Mouse (Mus musculus): ENCODE data around the gene Bco1. TPM values are rescaled to one million over a fixed set of nuclear protein-coding genes. Genes with fewer than 3 reads are reported as not detected.
A peak's percentile ranks its signal among the peaks of the same experiment; 100 is the strongest.

The Bco1 gene
- total RNA-seq, 2 experiments from 2014 or later, result 0.30 to 0.79 TPM

DNA sequence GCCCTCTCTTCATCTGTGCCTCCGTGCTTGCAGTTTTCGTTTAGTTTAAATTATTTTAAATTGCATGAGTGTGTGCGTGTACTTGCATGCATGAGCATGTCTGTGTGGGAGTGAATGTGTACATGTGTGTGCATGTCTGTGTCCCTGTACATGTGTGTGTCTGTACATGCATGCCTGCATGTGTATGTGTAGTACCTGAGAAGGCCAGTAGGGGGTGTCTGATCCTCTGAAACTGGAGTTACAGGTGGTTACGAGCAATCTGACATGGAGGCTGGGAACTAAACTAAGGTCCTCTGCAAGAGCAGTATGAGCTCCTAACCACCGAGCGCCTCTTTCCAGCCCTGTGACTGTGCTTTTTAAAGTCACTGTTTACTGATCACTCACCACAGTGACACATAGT is 52.9 kb downstream of the Bco1 start:
- DNase-seq, result no peak

DNA sequence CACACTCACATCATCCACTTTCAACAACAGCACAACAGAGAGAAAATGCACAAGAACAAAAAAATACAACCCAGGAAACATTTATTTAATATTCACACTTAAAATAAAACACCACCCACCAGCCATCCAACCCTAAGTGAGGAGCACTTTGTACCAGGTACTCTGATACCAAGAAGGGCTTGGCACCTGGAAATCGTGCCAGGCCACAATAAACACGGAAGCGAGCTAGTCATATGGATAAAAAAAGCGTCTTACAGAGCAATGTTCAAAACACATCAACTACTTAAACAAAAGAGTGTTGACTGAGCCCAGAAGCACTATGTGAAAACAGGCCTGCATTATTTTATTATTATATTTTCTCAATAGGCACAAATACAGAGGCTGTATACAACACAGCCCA is 60.5 kb downstream of the Bco1 start:
- DNase-seq, result no peak

DNA sequence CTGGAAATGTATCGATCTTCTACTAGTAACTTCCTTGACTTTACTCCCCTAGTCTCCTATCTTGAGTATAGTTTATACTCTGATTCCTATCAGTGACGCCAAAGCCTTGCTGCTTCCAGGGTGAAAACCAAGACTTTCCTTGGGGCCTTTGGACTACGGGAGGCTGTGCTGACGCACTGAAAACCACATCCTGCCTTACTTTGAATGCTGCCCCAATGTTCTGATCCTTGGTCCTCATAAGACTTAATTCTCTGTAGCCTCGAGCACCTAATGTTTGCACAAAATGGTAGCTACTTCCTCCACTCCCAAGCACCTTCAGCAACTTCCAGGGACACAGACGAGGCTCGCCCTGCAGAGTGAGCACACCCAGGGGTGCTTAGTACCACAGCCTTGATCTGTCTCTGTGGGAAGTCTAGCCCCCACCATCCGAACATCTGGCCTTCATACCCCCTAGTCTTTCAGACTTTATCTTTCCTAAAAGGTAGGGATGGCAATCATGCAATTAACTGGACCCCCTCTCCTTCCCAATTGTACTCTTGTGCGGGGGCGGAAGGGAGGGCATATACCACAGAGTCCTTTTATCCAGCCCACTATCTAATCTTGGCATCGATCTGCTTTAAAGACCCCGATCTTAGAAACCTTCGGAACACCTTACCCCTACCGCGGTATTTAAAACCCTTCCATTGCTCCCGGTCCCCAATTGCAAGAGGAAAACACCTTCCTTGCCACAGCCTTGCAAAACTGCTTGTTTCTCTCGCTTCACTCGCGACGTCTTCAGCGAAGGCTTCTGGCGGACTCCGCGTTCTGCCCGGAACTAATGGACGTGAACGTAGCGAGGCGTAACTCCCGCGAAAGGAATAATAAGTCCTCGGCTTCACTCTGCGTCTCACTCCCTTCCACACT is 61.5 kb downstream of the Bco1 start:
- no peak for DNase-seq

DNA sequence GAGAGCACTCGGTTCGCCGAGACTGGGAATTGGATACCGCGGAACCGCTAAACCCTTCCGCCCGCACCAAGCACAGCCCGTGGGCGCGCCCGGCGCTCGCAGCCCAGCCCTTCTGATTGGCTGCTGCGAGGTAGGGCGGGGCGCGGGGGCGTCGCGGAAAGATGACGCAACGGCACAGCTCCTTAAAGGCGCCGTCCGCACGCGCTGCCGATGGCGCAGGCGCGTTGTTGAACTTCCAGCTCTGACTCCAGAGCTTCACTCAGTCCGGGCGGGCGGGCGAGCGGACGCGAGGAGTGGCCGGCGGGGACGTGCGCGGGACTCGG is 62.1 kb downstream of the Bco1 start:
- DNase-seq, result peak; percentile 96 to 97

DNA sequence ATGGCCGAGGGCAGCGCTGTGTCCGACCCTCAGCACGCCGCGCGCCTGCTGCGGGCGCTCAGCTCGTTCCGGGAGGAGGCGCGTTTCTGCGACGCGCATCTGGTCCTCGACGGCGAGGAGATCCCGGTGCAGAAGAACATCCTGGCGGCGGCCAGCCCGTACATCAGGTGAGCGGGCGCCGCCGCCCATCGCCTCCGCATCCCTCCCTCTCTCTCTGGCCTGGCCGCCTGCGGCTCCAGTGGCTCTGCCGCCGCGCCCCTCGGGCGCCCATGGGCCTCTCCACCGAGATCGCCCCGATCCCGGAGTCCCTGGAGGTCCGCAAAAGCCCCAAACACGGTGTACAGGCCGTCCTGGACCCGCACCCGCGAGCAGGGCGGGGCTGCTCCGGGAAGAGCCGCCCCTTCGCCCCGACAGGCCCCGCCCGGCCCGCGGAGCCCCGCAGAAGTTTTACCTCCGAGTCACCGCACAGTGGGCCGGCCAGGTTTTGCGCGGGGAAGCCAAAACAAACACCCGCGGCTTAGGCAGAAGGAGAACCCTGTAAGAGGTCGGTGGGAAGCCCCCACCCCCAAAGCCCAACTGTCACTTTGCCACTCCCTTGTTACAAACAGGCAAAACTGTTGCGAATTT is 62.6 kb downstream of the Bco1 start, which contains the start of gene Gan:
Gan (plus strand) TSS at position 1 of the 627 bp plus-strand sequence.
- DNase-seq, result peak; percentile 69 to 79

DNA sequence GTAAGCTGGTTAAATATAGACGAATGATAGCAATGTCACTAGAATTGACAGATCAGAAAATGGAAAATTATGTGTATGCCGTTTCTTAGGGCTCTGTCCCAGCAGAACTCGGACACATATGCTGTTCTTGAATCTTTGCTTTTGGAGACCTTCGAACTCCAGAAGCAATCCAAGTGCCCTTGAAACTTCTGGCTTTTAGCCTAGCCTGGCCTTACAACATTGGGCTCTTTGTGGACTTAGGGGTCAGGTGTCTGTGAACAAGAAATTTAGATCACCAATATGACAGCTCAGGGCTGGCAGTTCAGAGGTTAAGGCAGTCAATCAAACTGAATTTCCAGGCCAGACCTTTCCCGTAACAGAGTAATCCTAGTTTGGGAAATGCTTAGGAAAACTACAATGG is 63.4 kb downstream of the Bco1 start:
- peak; percentile 50 to 55 for DNase-seq

DNA sequence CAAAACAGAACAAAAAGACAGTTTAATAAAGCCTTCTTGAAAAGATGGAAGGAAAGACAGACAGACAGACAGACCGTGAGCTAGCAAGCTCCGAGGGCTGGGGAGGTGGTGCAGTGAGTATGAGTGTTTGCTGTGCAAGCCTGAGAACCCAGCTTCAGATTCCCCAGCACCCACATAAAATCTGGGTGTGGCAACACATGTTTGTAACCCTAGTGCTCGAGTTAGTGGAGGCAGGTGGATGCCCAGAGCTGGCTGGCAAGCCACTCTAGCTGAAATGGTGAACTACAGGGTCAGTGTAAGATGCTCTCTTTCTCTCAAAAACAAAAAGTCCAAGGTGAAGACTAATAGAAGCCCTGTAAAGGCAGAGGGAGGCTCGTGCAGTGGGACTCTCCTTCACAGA is 69.3 kb downstream of the Bco1 start:
- DNase-seq, result no peak

DNA sequence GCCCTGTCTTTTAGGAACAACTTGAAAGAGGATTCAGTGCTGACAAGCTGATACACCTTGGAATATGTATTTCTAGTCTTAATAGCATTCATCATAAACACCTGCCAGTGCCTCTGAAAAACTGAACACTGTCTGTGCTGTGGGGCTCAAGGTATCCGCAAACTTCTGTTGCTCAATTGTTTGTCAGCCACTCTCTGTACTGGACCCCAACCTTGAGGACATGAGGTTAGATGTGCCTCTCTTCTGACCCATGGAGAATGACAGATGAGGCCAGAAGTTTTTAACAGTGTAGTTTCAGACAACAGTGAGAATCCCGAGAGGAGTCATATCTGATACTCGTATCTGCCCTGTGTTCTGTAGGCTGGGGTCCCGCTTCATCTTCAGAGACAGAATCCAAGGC is 69.9 kb downstream of the Bco1 start:
- no peak for DNase-seq

DNA sequence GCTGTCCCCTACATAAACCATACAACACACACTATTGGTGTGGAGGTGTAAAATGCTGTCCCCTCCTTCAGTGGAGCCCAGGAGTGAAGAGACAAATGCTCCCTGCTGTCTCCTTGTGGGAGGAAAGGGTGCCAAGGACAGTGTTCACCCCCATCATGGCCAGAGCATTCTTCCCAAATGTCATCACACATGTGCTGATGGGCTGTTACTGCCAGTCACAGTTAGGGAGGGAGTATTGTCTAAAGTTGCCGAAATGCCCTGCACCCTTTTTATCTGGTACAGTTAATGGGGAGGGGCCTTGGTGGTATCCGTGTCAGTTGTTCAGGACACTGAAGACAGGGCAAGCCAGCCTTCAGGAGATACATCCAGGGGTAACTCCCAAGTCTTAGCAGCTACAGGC is 70.9 kb downstream of the Bco1 start:
- DNase-seq, result peak; percentile 26 to 47

DNA sequence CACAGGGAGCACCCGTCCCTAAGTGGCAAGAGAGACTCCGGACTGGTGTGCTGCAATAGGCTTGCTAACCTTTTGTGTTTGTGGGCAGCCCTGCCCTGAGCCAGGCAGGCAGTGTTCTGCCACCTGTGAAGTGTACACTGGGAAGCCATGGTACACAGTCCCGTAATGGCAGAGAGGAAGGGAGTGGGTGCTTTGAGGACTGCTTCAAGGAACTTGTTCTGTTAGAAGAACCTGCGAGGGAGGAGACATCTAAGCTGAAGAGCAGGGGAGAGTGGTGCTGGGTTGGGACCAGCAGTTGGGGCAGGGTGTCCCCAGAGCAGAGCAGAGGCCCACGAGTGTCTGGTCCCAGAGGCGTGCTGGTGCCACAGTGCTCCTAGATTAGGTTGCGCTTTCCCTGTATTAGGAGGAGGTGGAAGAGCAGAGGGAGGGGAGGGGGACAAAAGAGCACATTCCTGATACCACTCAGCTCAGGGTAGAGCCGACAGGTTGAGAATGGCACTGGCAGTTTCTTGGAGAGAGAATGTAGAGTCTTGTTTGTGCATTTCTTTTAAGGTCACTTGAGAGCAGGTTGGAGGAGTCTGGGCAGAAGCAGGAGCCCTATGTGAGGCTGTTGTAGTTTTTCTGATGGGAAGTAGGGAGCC is 71.7 kb downstream of the Bco1 start:
- DNase-seq, result no peak

DNA sequence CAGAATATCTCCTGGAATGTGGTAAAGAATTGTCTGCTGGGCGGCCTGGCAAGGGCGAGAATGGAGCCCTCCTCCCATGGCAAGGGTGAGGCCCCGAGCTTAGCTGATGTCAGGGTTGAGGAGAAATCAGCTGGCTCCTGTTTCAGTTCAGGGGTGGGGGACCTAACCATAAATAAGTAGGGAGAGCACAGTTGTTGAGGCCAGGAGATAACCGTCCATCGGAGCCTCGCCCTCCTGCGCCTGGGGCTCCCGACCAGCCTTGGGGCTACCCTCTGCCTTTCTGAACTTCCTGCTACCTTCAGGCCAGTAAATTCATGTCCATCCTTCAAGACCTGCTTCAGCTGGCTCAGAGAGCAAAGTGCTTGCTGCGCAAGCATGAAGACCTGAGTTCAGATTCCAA is 72.7 kb downstream of the Bco1 start:
- DNase-seq, result no peak

DNA sequence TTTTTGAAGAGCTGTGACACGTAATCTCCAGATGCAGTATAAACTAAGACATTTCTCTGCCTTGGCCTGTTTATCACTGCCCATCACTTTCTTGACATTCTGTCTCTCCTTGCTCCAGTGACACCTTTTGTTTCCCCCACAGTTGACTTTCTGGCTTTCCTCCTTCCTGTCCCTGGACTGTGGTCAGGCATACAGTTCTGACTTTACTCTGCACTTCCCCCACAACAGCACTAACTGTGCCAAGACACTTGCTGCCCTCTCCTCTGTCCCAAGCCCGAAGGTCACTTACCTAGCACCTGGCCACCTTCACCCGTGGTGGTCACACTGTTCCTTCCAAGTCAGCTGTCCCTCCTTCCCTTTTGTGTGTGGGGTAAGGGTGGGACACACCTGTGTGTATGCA is 76.2 kb downstream of the Bco1 start:
- no peak for DNase-seq

DNA sequence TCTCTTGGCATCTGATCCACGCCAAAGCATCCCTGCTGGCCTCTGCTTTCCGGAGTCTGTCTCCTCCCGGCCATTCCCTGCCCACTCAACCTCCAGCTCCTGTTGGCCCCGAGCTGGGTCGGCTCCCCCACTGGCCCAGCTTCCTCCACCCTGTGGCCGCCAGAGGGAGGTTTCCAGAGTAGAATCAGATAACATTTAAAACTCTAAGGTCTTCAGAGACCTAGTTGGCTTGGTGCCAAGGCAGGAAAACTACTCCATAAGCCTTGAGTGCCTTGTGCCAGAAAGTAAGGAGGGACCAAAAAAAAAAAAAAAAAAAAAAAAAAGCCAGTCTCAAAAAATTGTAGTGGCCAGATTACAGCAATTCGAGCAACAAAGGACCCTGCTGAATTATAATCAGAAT is 77.2 kb downstream of the Bco1 start:
- DNase-seq, result peak; percentile 52 to 70

DNA sequence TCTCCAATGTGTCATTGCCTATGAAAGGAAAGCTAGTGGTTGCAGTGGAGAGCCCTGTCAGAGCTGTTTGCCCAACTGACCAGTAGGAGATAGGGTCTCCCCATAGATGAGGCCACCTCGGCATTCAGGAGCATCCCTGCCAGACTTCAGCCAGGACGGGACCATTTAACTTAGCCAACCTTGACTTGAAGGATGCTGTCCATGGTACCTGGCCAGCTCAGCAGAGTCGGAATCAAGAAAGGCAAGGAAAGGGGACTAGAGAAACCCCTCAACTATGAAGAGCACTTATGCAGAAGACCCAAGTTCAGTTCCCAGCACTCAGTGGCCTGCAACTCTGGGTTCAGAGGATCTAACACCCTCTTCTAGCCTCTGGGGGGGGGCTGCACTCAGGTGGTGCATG is 78.0 kb downstream of the Bco1 start:
- DNase-seq, result no peak

DNA sequence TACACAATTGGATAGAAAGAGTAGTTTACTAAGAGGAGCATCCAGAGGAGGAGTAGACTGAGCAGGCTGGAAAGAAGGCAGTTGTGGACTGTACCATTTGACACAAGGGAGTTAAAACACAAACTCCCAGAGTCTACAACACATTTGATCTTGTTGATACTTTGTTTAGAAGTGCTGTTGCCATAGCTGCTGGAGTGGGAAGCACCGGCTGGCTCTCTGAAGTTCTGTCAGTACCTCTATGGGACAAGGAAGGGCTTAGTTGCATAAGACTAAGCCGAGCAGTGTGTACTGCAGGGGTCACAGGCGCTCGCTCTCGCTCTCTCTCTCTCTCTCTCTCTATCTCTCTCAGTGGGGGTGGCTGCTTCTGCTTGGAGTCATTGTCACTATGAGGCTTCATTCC is 78.9 kb downstream of the Bco1 start:
- DNase-seq, result no peak

DNA sequence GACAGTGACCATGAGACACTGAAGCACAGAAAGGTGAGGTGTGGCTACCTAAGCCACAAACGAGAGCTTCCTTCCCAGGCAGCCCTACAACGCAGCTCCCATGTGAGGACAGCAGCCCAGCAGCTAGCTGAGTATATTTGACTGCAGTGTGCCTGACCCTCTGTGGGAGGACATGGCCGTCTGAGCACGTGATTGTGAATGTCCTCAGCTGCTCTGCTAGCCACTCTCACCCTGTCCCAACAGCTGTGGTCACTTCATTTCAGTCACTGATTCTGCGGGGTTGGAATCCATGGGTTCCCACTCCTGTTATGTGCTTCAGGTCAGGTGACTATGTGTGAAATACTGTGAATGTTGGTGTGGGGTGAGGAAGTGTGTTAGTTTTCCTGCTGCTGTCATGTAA is 80.7 kb downstream of the Bco1 start:
- no peak for DNase-seq

DNA sequence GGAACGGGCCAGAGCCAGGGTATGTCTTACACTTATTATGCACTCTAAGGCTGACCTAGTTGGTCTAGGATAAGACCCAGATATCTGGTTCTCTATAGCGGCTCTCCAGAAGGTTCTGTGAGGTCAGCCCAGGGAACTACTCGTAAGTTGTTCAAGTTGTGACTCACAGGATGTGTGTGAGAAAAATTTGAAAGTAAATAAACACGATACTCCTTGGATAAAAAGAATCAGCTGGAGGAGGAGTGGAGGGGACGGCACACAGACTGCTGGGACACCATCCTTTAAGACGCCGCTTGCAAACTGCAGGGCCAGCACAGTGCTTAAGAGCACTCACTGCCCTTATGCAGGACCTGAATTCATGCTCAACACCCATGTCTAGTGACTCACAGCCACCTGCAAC is 81.6 kb downstream of the Bco1 start:
- DNase-seq, result no peak

DNA sequence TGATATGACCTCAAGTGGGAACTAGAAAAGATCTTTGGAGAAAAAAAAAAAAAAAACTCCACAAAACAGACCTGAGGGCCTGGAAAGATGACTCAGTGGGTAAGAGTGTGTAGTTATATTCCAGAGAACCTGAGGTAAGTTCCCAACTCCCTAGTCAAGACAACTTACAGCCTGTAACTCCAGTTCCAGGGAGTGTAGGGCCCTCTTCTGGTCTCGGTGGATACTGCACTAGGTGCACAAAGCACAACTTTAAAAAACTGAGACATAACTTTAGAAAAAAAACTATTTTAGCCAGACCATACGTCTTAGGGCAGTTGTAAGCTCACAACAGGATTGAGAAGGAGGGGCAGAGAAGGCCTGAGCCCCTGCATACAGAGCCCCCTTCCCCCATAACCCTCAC is 82.4 kb downstream of the Bco1 start:
- no peak for DNase-seq

DNA sequence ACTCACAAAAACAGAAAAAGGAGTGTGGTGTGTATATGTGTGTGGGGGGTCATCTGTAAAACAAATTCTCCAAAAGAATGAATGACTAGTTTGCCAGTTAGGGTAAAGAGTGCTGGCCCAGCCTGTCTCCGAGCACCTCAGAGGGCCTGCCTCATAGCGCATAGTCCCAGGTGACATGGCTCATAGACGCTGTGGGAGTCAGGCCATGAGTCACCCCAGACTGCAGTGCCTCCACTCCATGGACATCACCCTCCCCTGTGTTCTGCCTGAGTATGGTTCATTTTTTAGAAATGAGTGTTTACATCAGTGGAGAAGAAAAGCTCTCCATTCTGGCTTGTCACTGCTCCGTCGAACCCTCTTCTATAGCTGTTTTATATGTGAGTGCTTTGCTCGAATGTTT is 83.0 kb downstream of the Bco1 start:
- DNase-seq, result peak; percentile 30 to 58

DNA sequence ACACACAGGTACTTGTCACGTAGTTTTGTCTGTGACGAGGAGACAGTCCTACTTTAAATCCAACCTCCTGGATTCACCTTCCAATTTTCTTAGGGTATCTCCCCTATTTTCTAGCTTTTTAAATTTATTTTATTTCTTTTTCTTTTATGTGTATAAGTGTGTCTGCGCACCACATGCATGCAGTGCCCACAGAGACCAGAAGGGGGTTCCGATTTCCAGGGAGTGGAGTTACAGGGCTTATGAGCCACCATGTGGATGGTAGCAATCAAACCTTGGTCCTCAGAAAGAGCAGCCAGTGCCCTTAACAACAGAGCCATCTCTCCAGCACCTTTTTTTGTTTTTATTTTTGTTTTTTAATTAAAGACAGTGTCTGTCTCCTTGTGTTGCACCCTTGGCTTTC is 87.1 kb downstream of the Bco1 start:
- no peak for DNase-seq

Data from adrenal gland, postnatal 36 days (tissue).